Mouse (Mus musculus) G1E (cell line): ENCODE data around the gene Gm5485.

ENCODE experiments used
- CTCF ChIP-seq: IDR thresholded peaks from 2 replicates; pipeline ENCODE4 v1.5.1; 2012; ENCODE audit warnings: low read depth, low read length, inconsistent platforms, mixed read lengths
- GATA1 ChIP-seq: IDR thresholded peaks from 2 replicates; pipeline ENCODE4 v1.6.1; 2012; ENCODE audit warnings: borderline replicate concordance, low read length, inconsistent platforms, mixed read lengths
- GATA2 ChIP-seq: IDR thresholded peaks from 2 replicates; pipeline ENCODE4 v1.6.1; 2012; ENCODE audit warnings: low read depth, low read length, inconsistent platforms, borderline replicate concordance
- POLR2AphosphoS5 ChIP-seq: IDR thresholded peaks from 2 replicates; pipeline ENCODE4 v1.6.1; 2012; ENCODE audit warnings: low read depth, low read length, inconsistent platforms; ENCODE audit not compliant: insufficient replicate concordance
- TAL1 ChIP-seq: conservative IDR thresholded peaks from 2 replicates; pipeline ENCODE4 v1.6.1; 2012; ENCODE audit warnings: low read depth, low read length, inconsistent platforms, mixed read lengths

DNA sequence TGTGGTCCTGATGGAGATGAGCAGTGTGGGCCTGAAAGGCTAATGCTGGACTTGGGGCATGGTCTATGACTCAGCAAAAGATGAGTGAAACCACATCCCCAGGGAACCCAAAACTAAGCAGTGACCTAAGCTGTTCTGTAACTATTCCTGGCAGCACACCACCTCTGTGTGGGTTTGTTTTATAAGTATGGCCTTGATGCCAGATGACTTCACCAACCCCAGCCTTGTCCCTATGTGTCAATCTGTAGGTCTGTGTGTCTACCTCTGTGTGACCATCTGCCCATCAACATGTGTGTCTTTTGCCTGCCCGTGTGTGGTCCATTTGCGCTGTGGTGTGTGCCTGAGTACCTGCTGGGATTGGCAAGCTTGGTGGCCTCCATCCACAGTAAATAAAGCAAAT is 44.1 kb downstream of the Gm5485 start:
- no peak for TF ChIP-seq GATA1
- TF ChIP-seq CTCF: no peak
- no peak for TF ChIP-seq POLR2AphosphoS5
- TF ChIP-seq TAL1: no peak
- TF ChIP-seq GATA2: no peak
